Mouse (Mus musculus) olfactory bulb, adult 2 months (tissue): Measurements from ENCODE around the gene Mical2.

Experiments used
- CTCF ChIP-seq: fragments of 200-500 bp; IDR thresholded peaks from 2 replicates; pipeline ENCODE4 v1.5.1; 2012; ENCODE audit warnings: low read depth, mild to moderate bottlenecking, low read length, moderate library complexity; ENCODE audit not compliant: insufficient read depth
- POLR2A ChIP-seq: fragments of 200-500 bp; IDR thresholded peaks from 2 replicates; pipeline ENCODE4 v1.6.1; 2012; ENCODE audit warnings: mild to moderate bottlenecking, low read depth, low read length, moderate library complexity; ENCODE audit not compliant: insufficient read depth

- TF ChIP-seq CTCF (no peak), POLR2A (no peak)
Measured at GRCm38 (mm10) chr7:112272692-112273091, 47.0 kb downstream of the Mical2 start.
